Mouse (Mus musculus): ENCODE measurements at regions not wholly inside any gene's neighbourhood (a gene's known extent, or its start where the extent isn't known, plus 50 kb on each side); places are given as distances from the start of the nearest gene placed in this dataset.

- no peak for DNase-seq
These were observed 370.9 kb downstream of the Bckdhb start for GRCm38 (mm10) chr9:84295891-84296290.

- DNase-seq, result no peak
These were observed 371.5 kb downstream of the Bckdhb start for GRCm38 (mm10) chr9:84296456-84296855.

- no peak for DNase-seq
These were observed 379.5 kb downstream of the Bckdhb start for GRCm38 (mm10) chr9:84304398-84304797.

GRCm38 (mm10) chr9:84318811-84319210 lies 393.9 kb downstream of the Bckdhb start:
- no peak for DNase-seq

GRCm38 (mm10) chr9:84319338-84319737 lies 394.4 kb downstream of the Bckdhb start:
- DNase-seq, result no peak

GRCm38 (mm10) chr9:84323145-84323544 lies 398.2 kb downstream of the Bckdhb start:
- DNase-seq, result peak; percentile 15

GRCm38 (mm10) chr9:84331083-84331602 lies 406.2 kb downstream of the Bckdhb start:
- DNase-seq, result no peak

GRCm38 (mm10) chr9:84343435-84344095 lies 418.6 kb downstream of the Bckdhb start:
- peak; percentile 85 for DNase-seq

GRCm38 (mm10) chr9:84350223-84350622 lies 425.3 kb downstream of the Bckdhb start:
- DNase-seq, result no peak

GRCm38 (mm10) chr9:84354409-84354808 lies 429.5 kb downstream of the Bckdhb start:
- DNase-seq, result no peak

- no peak for DNase-seq
These were observed 431.2 kb downstream of the Bckdhb start for GRCm38 (mm10) chr9:84356167-84356566.

- no peak for DNase-seq
These were observed 434.9 kb downstream of the Bckdhb start for GRCm38 (mm10) chr9:84359879-84360278.

GRCm38 (mm10) chr9:84360484-84360883 lies 435.5 kb downstream of the Bckdhb start:
- no peak for DNase-seq

- no peak for DNase-seq
These were observed 438.5 kb downstream of the Bckdhb start for GRCm38 (mm10) chr9:84363478-84363877.

GRCm38 (mm10) chr9:84369200-84369599 lies 444.3 kb downstream of the Bckdhb start:
- no peak for DNase-seq

GRCm38 (mm10) chr9:84370260-84370659 lies 445.3 kb downstream of the Bckdhb start:
- no peak for DNase-seq

- DNase-seq, result no peak
These were observed 450.8 kb downstream of the Bckdhb start for GRCm38 (mm10) chr9:84375746-84376145.

- no peak for DNase-seq
These were observed 451.7 kb downstream of the Bckdhb start for GRCm38 (mm10) chr9:84376621-84377020.

- DNase-seq, result no peak
These were observed 457.0 kb downstream of the Bckdhb start for GRCm38 (mm10) chr9:84381942-84382341.

GRCm38 (mm10) chr9:84389831-84390230 lies 464.9 kb downstream of the Bckdhb start:
- no peak for DNase-seq

GRCm38 (mm10) chr9:84394536-84395314 lies 469.8 kb downstream of the Bckdhb start:
- no peak for DNase-seq

- DNase-seq, result no peak
These were observed 474.5 kb downstream of the Bckdhb start for GRCm38 (mm10) chr9:84399481-84399880.

GRCm38 (mm10) chr9:84408260-84409203 lies 483.6 kb downstream of the Bckdhb start:
- no peak for DNase-seq

Data from heart, postnatal 4 days (tissue).